In the genomic region with DNA sequence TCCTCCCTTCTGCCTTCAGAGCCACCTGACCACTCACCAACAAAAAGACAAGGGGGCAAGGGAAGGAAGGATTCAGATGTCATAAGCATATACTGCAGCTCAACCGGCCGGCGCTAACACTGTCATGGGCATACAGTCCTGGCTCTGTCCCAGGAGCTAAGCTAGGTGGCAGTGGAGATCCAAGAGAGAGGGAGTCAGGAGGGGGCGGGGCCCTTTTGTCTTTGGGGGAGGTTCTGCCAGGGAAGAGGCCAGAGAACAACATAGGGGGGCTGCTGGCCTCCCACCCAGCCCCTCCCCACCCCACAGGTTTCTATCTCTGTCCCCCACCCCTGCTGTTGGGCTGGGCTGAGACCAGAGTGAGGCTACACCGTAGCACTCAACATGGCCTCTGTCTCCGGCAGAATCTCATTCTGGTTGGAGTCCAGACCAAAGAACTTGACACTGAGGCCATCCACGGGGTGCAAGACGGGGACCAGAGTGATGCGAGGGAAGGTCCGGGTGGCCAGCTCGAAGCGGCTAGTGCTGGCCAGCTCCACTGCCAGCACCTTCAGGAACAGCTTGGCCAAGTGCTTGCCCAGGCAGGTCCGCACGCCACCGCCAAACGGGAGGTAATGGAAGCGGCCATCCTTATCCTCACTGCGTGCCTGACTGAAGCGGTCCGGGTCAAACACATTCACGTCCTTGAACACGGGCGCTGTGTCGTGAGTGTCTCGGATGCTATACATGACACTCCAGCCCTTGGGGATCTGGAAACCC, we compare ENCODE assay signal across 8 mouse cellular contexts. TPM values are rescaled to one million over a fixed set of nuclear protein-coding genes. Genes with fewer than 3 reads are reported as not detected.
DNase-seq lines count a peak whose midpoint lies in the region; ATAC-seq and TF ChIP-seq lines count a peak whose summit lies in the region.

No protein-coding gene starts in this region.

- no peak overlapping the region for H3K9ac ChIP-seq in forebrain, embryonic 15.5 days (replicated peaks)
- H3K9ac ChIP-seq in limb, embryonic 11.5 days (ENCODE audit: low read length): 0 out of 2 replicates have a peak overlapping the region, but pooled peaks have one; percentile 2

- no peak for TF ChIP-seq CTCF in E14TG2a.4 (conservative IDR thresholded peaks at IDR 0.05; ENCODE audit: low read length)

- H3K9me3 ChIP-seq in E14TG2a.4 (ENCODE audit: low read length): no peaks in the 10 kb centered on the region
- H3K9me3 ChIP-seq in forebrain, embryonic 15.5 days: no peaks in the 10 kb centered on the region
- H3K9me3 ChIP-seq in limb, embryonic 11.5 days (ENCODE audit: control insufficient read depth, low read length): no peaks in the 10 kb centered on the region

- H3K27me3 ChIP-seq in E14TG2a.4 (ENCODE audit: insufficient read depth, low read length): peaks cover 83% of the 10 kb centered on the region
- no peaks in the 10 kb centered on the region for H3K27me3 ChIP-seq in forebrain, embryonic 15.5 days
- no peaks in the 10 kb centered on the region for H3K27me3 ChIP-seq in limb, embryonic 11.5 days (ENCODE audit: control insufficient read depth, insufficient read depth, low read length)

- no peaks in the 10 kb centered on the region for H3K36me3 ChIP-seq in E14TG2a.4 (ENCODE audit: insufficient read depth, low read length)
- no peaks in the 10 kb centered on the region for H3K36me3 ChIP-seq in forebrain, embryonic 15.5 days
- H3K36me3 ChIP-seq in limb, embryonic 11.5 days (ENCODE audit: control insufficient read depth, insufficient read depth, low read length): peaks cover 3% of the 10 kb centered on the region; the same call in 1 of the 2 replicates

- peak overlapping the region; percentile 24 for H3K4me2 ChIP-seq in forebrain, embryonic 15.5 days (replicated peaks)
- H3K4me2 ChIP-seq in limb, embryonic 11.5 days (ENCODE audit: low read depth, severe bottlenecking): 0 out of 2 replicates have a peak overlapping the region, but pooled peaks have one; percentile 11

- ATAC-seq in forebrain, embryonic 15.5 days (replicated peaks): 0 out of 2 replicates have a peak, but pooled peaks have one; percentile 49
- ATAC-seq in limb, embryonic 11.5 days (ENCODE audit: insufficient number of reproducible peaks, low FRiP score, low TSS enrichment, low read depth): no peak
- ATAC-seq in frontal cortex, adult (ENCODE audit: low TSS enrichment): no peak

- H3K4me3 ChIP-seq in E14TG2a.4 (replicated peaks; ENCODE audit: low read length): peak overlapping the region; percentile 68
- H3K4me3 ChIP-seq in forebrain, embryonic 15.5 days: 0 out of 2 replicates have a peak overlapping the region, but pooled peaks have one; percentile 7
- no peak overlapping the region for H3K4me3 ChIP-seq in limb, embryonic 11.5 days (ENCODE audit: low read depth, low read length)

- 32% methylated on average over 25 of the region's 25 CpGs for WGBS in forebrain, embryonic 15.5 days
- 37% methylated on average over 25 of the region's 25 CpGs for WGBS in limb, embryonic 11.5 days

- no peak overlapping the region for H3K27ac ChIP-seq in forebrain, embryonic 15.5 days (replicated peaks)
- peak overlapping the region; percentile 50; the same call in 1 of the 2 replicates for H3K27ac ChIP-seq in limb, embryonic 11.5 days (replicated peaks; ENCODE audit: low read depth, low read length)

- peaks cover 34% of the 10 kb centered on the region for H3K4me1 ChIP-seq in E14TG2a.4 (replicated peaks; ENCODE audit: low read depth, low read length)
- 0 out of 2 replicates have a peak, but pooled peaks cover 7% of the 10 kb centered on the region for H3K4me1 ChIP-seq in forebrain, embryonic 15.5 days
- peaks cover 30% of the 10 kb centered on the region for H3K4me1 ChIP-seq in limb, embryonic 11.5 days (ENCODE audit: control insufficient read depth, insufficient read depth, low read length)

- DNase-seq in cerebellum, adult 18-20 months: peak; percentile 33
- DNase-seq in cerebellum, adult 9-10 months: no peak
- DNase-seq in limb, embryonic 11.5 days (ENCODE audit: low spot score): peak; percentile 54
- DNase-seq in thymus, postnatal 4 days: no peak
- DNase-seq in frontal cortex, postnatal 36 days (ENCODE audit: low spot score in 2 of 2): no peak

RNA-seq across cellular contexts. Expression of a gene that starts 19.6 kb away (rescaled TPM):
- polyA plus RNA-seq in forebrain, embryonic 15.5 days (2015; fragmentation: Nextera tagmentation; extraction: Ambion mirVana): 2.9 and 5.1 TPM in 2 replicates
- 35.0 and 37.6 TPM in 2 replicates for polyA plus RNA-seq in limb, embryonic 11.5 days (2014; fragmentation: Nextera tagmentation; extraction: Ambion mirVana)

Comparison
In these comparisons a context has a peak if more than half of its experiments do, and no peak if none do; other contexts are left out.
1. DNase-seq: peak in cerebellum, adult 18-20 months (2 of 2) and limb, embryonic 11.5 days (single experiment); none in cerebellum, adult 9-10 months (single experiment), thymus, postnatal 4 days (single experiment) and frontal cortex, postnatal 36 days (0 of 2).